Mouse (Mus musculus) splenic B cell, adult 2 months (primary cell): ENCODE results near the gene Pdk2.

Experiments used
- DNase-seq: peaks from one replicate; pipeline ENCODE4 v3.0.0-alpha.2; 2011; ENCODE audit warnings: low read depth, low spot score
- H3K27me3 ChIP-seq: 2 replicates; pipeline ENCODE4 v1.6.1; 2012; ENCODE audit warnings: mild to moderate bottlenecking, low read length, moderate library complexity, mixed read lengths; ENCODE audit not compliant: control insufficient read depth, poor library complexity, insufficient read depth, severe bottlenecking
- H3K36me3 ChIP-seq: 2 replicates; pipeline ENCODE4 v1.6.1; 2012; ENCODE audit warnings: mild to moderate bottlenecking, low read length, moderate library complexity, mixed read lengths; ENCODE audit not compliant: control insufficient read depth, poor library complexity, insufficient read depth, severe bottlenecking

Pdk2 gene

GRCm38 (mm10) chr11:95075197-95076040 lies 34.3 kb upstream of the Pdk2 start:
- no peak for DNase-seq
- Histone ChIP-seq H3K27me3 (no peaks in the 10 kb centered on the region), H3K36me3 (no peaks in the 10 kb centered on the region)

GRCm38 (mm10) chr11:95074694-95075093 lies 33.5 kb upstream of the Pdk2 start:
- Histone ChIP-seq H3K27me3 (no peaks in the 10 kb centered on the region), H3K36me3 (no peaks in the 10 kb centered on the region)
- DNase-seq, result no peak

GRCm38 (mm10) chr11:95073835-95074234 lies 32.7 kb upstream of the Pdk2 start:
- Histone ChIP-seq H3K36me3 (no peaks in the 10 kb centered on the region), H3K27me3 (no peaks in the 10 kb centered on the region)
- DNase-seq, result no peak

- no peaks in the 10 kb centered on the region for H3K27me3 ChIP-seq
- no peaks in the 10 kb centered on the region for H3K36me3 ChIP-seq
- DNase-seq, result no peak
Measured at GRCm38 (mm10) chr11:95072804-95073203, 31.6 kb upstream of the Pdk2 start.

GRCm38 (mm10) chr11:95072136-95072535 lies 31.0 kb upstream of the Pdk2 start:
- Histone ChIP-seq H3K36me3 (no peaks in the 10 kb centered on the region), H3K27me3 (no peaks in the 10 kb centered on the region)
- DNase-seq, result no peak

- Histone ChIP-seq H3K36me3 (no peaks in the 10 kb centered on the region), H3K27me3 (no peaks in the 10 kb centered on the region)
- DNase-seq, result no peak
Measured at GRCm38 (mm10) chr11:95071266-95071665, 30.1 kb upstream of the Pdk2 start.

GRCm38 (mm10) chr11:95070140-95071107 lies 29.3 kb upstream of the Pdk2 start:
- Histone ChIP-seq H3K36me3 (no peaks in the 10 kb centered on the region), H3K27me3 (no peaks in the 10 kb centered on the region)
- DNase-seq, result no peak

GRCm38 (mm10) chr11:95069226-95069957 lies 28.2 kb upstream of the Pdk2 start:
- DNase-seq, result no peak
- H3K36me3 ChIP-seq, result no peaks in the 10 kb centered on the region
- no peaks in the 10 kb centered on the region for H3K27me3 ChIP-seq

GRCm38 (mm10) chr11:95056768-95057501 lies 15.8 kb upstream of the Pdk2 start:
- no peak for DNase-seq
- H3K27me3 ChIP-seq, result no peaks in the 10 kb centered on the region
- no peaks in the 10 kb centered on the region for H3K36me3 ChIP-seq

- H3K36me3 ChIP-seq, result no peaks in the 10 kb centered on the region
- no peak for DNase-seq
- no peaks in the 10 kb centered on the region for H3K27me3 ChIP-seq
Measured at GRCm38 (mm10) chr11:95053062-95053461, 11.9 kb upstream of the Pdk2 start.

- Histone ChIP-seq H3K36me3 (no peaks in the 10 kb centered on the region), H3K27me3 (no peaks in the 10 kb centered on the region)
- DNase-seq, result peak; percentile 81
Measured at GRCm38 (mm10) chr11:95046980-95047680, 6.0 kb upstream of the Pdk2 start.

GRCm38 (mm10) chr11:95044185-95044870 lies 3.2 kb upstream of the Pdk2 start:
- Histone ChIP-seq H3K36me3 (no peaks in the 10 kb centered on the region), H3K27me3 (no peaks in the 10 kb centered on the region)
- DNase-seq, result no peak

GRCm38 (mm10) chr11:95043608-95044007 lies 2.5 kb upstream of the Pdk2 start:
- DNase-seq, result no peak
- Histone ChIP-seq H3K27me3 (no peaks in the 10 kb centered on the region), H3K36me3 (no peaks in the 10 kb centered on the region)
